Mouse (Mus musculus) MEL (cell line): ENCODE results near the gene Gm26602. TPM values are rescaled to one million over a fixed set of nuclear protein-coding genes. Genes with fewer than 3 reads are reported as not detected.
"Not testable (repeated sequence)": the region's sequence is repeated elsewhere in the genome, so short reads cannot be mapped to it uniquely, and the experiment has no call there.

Experiments
- DNase-seq: peaks from one replicate; pipeline ENCODE4 v3.0.0; 2011; ENCODE audit warnings: low read depth, low spot score
- H3K27ac ChIP-seq: 2 replicates; pipeline ENCODE4 v1.5.1; 2012; ENCODE audit warnings: low read depth, mild to moderate bottlenecking, control low read depth, low read length, moderate library complexity; ENCODE audit not compliant: control insufficient read depth
- H3K27me3 ChIP-seq, 2 experiments: fragments of 150-350 bp in 1 of 2; sonication (generic) in 1 of 2; 2 replicates each; pipeline ENCODE4 v1.6.1; 2012; ENCODE audit warnings: low read length in 2 of 2, mild to moderate bottlenecking in 2 of 2, improper control_type of control experiment in 1 of 2, moderate library complexity in 1 of 2; ENCODE audit not compliant: insufficient read depth in 2 of 2, control insufficient read depth in 1 of 2
- H3K36me3 ChIP-seq, 2 experiments: 2 replicates each; pipeline ENCODE4 v1.6.1; 2012 to 2014; ENCODE audit warnings: low read length in 2 of 2, improper control_type of control experiment in 1 of 2, inconsistent platforms in 1 of 2, mild to moderate bottlenecking in 1 of 2; ENCODE audit not compliant: insufficient read depth in 2 of 2, control insufficient read depth in 1 of 2
- H3K4me1 ChIP-seq, 2 experiments: fragments of 150-350 bp in 1 of 2; sonication (generic) in 1 of 2; 2 replicates each; pipeline ENCODE4 v1.6.1; 2012; ENCODE audit warnings: low read length in 2 of 2, improper control_type of control experiment in 1 of 2, mild to moderate bottlenecking in 1 of 2; ENCODE audit not compliant: insufficient read depth in 2 of 2, control insufficient read depth in 1 of 2
- H3K4me3 ChIP-seq, 2 experiments: fragments of 150-350 bp in 1 of 2; sonication (generic) in 1 of 2; 2 replicates each; pipeline ENCODE4 v1.5.1; 2012; ENCODE audit warnings: low read depth in 2 of 2, low read length in 2 of 2, mild to moderate bottlenecking in 2 of 2, moderate library complexity in 2 of 2, control low read depth in 1 of 2, improper control_type of control experiment in 1 of 2; ENCODE audit not compliant: control insufficient read depth in 1 of 2, insufficient read depth in 1 of 2
- H3K79me2 ChIP-seq: 2 replicates; pipeline ENCODE4 v1.6.1; 2012; ENCODE audit warnings: mild to moderate bottlenecking, low read length, moderate library complexity; ENCODE audit not compliant: control insufficient read depth, poor library complexity, insufficient read depth
- H3K9ac ChIP-seq: 2 replicates; pipeline ENCODE4 v1.6.1; 2012; ENCODE audit warnings: low read depth, mild to moderate bottlenecking, control low read depth, low read length, moderate library complexity; ENCODE audit not compliant: control insufficient read depth, poor library complexity, severe bottlenecking
- H3K9me3 ChIP-seq: fragments of 150-350 bp; sonication (generic); replicated peaks from 2 replicates; pipeline ENCODE4 v1.6.1; 2012; ENCODE audit warnings: mild to moderate bottlenecking, low read length, improper control_type of control experiment, moderate library complexity; ENCODE audit not compliant: insufficient read depth
- BHLHE40 ChIP-seq: IDR thresholded peaks from 2 replicates; pipeline ENCODE4 v1.6.1; 2012; ENCODE audit warnings: low read depth, mild to moderate bottlenecking, inconsistent platforms, low read length, improper control_type of control experiment, borderline replicate concordance
- CHD2 ChIP-seq: IDR thresholded peaks from 2 replicates; pipeline ENCODE4 v1.6.1; 2011; ENCODE audit warnings: low read length, improper control_type of control experiment
- CTCF ChIP-seq, 3 experiments: IDR thresholded peaks in 2 of 3; conservative IDR thresholded peaks in 1 of 3; 2 replicates each; pipeline ENCODE4 v1.5.1; 2011 to 2012; ENCODE audit warnings: low read length in 3 of 3, low read depth in 2 of 3, mild to moderate bottlenecking in 2 of 3, improper control_type of control experiment in 1 of 3, inconsistent platforms in 1 of 3, mixed read lengths in 1 of 3, moderate library complexity in 1 of 3; ENCODE audit not compliant: control insufficient read depth in 1 of 3, insufficient read depth in 1 of 3, poor library complexity in 1 of 3, severe bottlenecking in 1 of 3
- EP300 ChIP-seq, 2 experiments: IDR thresholded peaks; 2 replicates each; pipeline ENCODE4 v1.6.1; 2011; ENCODE audit warnings: improper control_type of control experiment in 2 of 2, low read length in 2 of 2, low read depth in 1 of 2, mild to moderate bottlenecking in 1 of 2
- ETS1 ChIP-seq: IDR thresholded peaks from 2 replicates; pipeline ENCODE4 v1.6.1; 2012; ENCODE audit warnings: low read depth, mild to moderate bottlenecking, inconsistent platforms, low read length, improper control_type of control experiment, moderate library complexity
- GATA1 ChIP-seq: IDR thresholded peaks from 2 replicates; pipeline ENCODE4 v1.6.1; 2011; ENCODE audit warnings: low read depth, low read length, improper control_type of control experiment
- HCFC1 ChIP-seq: IDR thresholded peaks from 2 replicates; pipeline ENCODE4 v1.6.1; 2012; ENCODE audit warnings: low read depth, mild to moderate bottlenecking, inconsistent platforms, low read length, improper control_type of control experiment, moderate library complexity
- KAT2A ChIP-seq: conservative IDR thresholded peaks from 2 replicates; pipeline ENCODE4 v1.6.1; 2012; ENCODE audit warnings: low read depth, low read length, improper control_type of control experiment, inconsistent platforms
- MAX ChIP-seq: IDR thresholded peaks from 2 replicates; pipeline ENCODE4 v1.6.1; 2011; ENCODE audit warnings: low read length, improper control_type of control experiment
- MAZ ChIP-seq: IDR thresholded peaks from 2 replicates; pipeline ENCODE4 v1.6.1; 2012; ENCODE audit warnings: low read depth, mild to moderate bottlenecking, inconsistent platforms, low read length, improper control_type of control experiment
- MXI1 ChIP-seq: IDR thresholded peaks from 2 replicates; pipeline ENCODE4 v1.6.1; 2011; ENCODE audit warnings: mild to moderate bottlenecking, low read depth, low read length, improper control_type of control experiment
- MYC ChIP-seq: IDR thresholded peaks from 2 replicates; pipeline ENCODE4 v1.6.1; 2011; ENCODE audit warnings: low read depth, mild to moderate bottlenecking, low read length, improper control_type of control experiment, moderate library complexity
- NELFE ChIP-seq: IDR thresholded peaks from 2 replicates; pipeline ENCODE4 v1.6.1; 2011; ENCODE audit warnings: low read depth, low read length, improper control_type of control experiment
- POLR2AphosphoS2 ChIP-seq: IDR thresholded peaks from 2 replicates; pipeline ENCODE4 v1.6.1; 2011; ENCODE audit warnings: low read length, improper control_type of control experiment
- RAD21 ChIP-seq: IDR thresholded peaks from 2 replicates; pipeline ENCODE4 v1.6.1; 2011; ENCODE audit warnings: mild to moderate bottlenecking, low read depth, low read length, improper control_type of control experiment
- SIN3A ChIP-seq: IDR thresholded peaks from 2 replicates; pipeline ENCODE4 v1.6.1; 2012; ENCODE audit warnings: low read length, improper control_type of control experiment, inconsistent platforms
- SMC3 ChIP-seq: IDR thresholded peaks from 2 replicates; pipeline ENCODE4 v1.6.1; 2011; ENCODE audit warnings: low read depth, low read length, improper control_type of control experiment
- TBP ChIP-seq: IDR thresholded peaks from 2 replicates; pipeline ENCODE4 v1.8.0; 2011; ENCODE audit warnings: low read depth, low read length, improper control_type of control experiment
- TCF12 ChIP-seq: IDR thresholded peaks from 2 replicates; pipeline ENCODE4 v1.6.1; 2014; ENCODE audit warnings: low read depth, mild to moderate bottlenecking, inconsistent platforms, low read length, improper control_type of control experiment, moderate library complexity
- USF2 ChIP-seq, 2 experiments: IDR thresholded peaks; 2 replicates each; pipeline ENCODE4 v1.6.1; 2011 to 2012; ENCODE audit warnings: improper control_type of control experiment in 2 of 2, low read length in 2 of 2, borderline replicate concordance in 1 of 2, inconsistent platforms in 1 of 2, low read depth in 1 of 2, mild to moderate bottlenecking in 1 of 2; ENCODE audit not compliant: insufficient read depth in 1 of 2
- ZC3H11A ChIP-seq: IDR thresholded peaks from 2 replicates; pipeline ENCODE4 v1.6.1; 2012; ENCODE audit warnings: low read depth, mild to moderate bottlenecking, inconsistent platforms, low read length, improper control_type of control experiment
- ZNF384 ChIP-seq: IDR thresholded peaks from 2 replicates; pipeline ENCODE4 v1.6.1; 2012; ENCODE audit warnings: low read depth, mild to moderate bottlenecking, inconsistent platforms, low read length, improper control_type of control experiment
- polyA plus RNA-seq, 2 experiments: library from polyadenylated mRNA; stranded (reverse) in 1 of 2; unstranded in 1 of 2; fragments of >175 nt in 1 of 2; fragments of >200 nt in 1 of 2; gene quantifications; 2 replicates each; pipeline versions ENCODE4 v1.2.1 to v1.2.4; 2012; ENCODE audit warnings: low replicate concordance in 2 of 2, low read depth in 1 of 2; ENCODE audit not compliant: insufficient read length in 2 of 2, insufficient read depth in 1 of 2, missing spikeins in 1 of 2
- total RNA-seq: library from RNA; depleted of rRNA; stranded (reverse); fragments of 300-350 nt; gene quantifications from 2 replicates; pipeline ENCODE4 v1.2.3, GENCODE M21; 2012

The Gm26602 gene
- total and polyA plus RNA-seq, 3 experiments = 4.5 to 10.2 TPM; not detected in 1

DNA sequence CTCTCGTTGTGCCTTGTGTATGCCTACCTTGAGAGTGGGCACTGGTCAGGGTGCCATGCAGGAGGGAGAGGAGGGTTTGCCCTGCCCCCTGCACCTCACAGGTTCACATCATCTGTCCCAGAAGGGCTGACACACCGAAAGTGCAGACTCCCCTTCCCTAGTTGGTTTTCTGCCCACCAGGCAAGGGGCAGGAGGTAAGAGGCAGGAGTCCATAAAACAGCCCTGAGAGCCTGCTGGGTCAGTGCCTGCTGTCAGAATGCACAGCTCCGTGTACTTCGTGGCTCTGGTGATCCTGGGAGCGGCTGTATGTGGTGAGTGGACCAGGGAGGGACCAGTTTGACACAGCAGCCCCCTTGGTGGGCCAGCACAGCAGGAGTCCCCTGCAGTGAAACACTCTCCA lies 20.0 kb upstream of the Gm26602 start, which contains the start of gene Cfd:
Gene Cfd (plus strand): TSS at position 184 of the 400 bp plus-strand sequence.
- TF ChIP-seq TCF12 = no peak
- no peak for TF ChIP-seq ETS1
- TF ChIP-seq USF2 (IDR thresholded peaks at IDR 0.05; ENCODE audit: borderline replicate concordance in 1 of 2, insufficient read depth in 1 of 2, low read depth in 1 of 2, low read length in 2 of 2) = no peak
- TF ChIP-seq MXI1 = no peak
- TF ChIP-seq CHD2 = no peak
- no peak for TF ChIP-seq BHLHE40
- no peak for TF ChIP-seq HCFC1
- TF ChIP-seq NELFE = no peak
- no peak for TF ChIP-seq POLR2AphosphoS2
- no peak for TF ChIP-seq KAT2A
- no peak for TF ChIP-seq GATA1
- TF ChIP-seq EP300 (IDR thresholded peaks at IDR 0.05; ENCODE audit: low read depth in 1 of 2, low read length in 2 of 2) = no peak
- no peak within 1 kb of the TSS for H3K4me3 ChIP-seq
- H3K4me1 ChIP-seq = no peaks in the 10 kb centered on the region; a peak in 1 of 4 replicates
- no peaks in the 10 kb centered on the region for H3K79me2 ChIP-seq
- no peaks in the 10 kb centered on the region for H3K36me3 ChIP-seq
- no peaks in the 10 kb centered on the region for H3K27me3 ChIP-seq
- no peak within 1 kb of the TSS for H3K27ac ChIP-seq
- no peak within 1 kb of the TSS for H3K9ac ChIP-seq
- H3K9me3 ChIP-seq = no peaks in the 10 kb centered on the region
- DNase-seq = no peak

DNA sequence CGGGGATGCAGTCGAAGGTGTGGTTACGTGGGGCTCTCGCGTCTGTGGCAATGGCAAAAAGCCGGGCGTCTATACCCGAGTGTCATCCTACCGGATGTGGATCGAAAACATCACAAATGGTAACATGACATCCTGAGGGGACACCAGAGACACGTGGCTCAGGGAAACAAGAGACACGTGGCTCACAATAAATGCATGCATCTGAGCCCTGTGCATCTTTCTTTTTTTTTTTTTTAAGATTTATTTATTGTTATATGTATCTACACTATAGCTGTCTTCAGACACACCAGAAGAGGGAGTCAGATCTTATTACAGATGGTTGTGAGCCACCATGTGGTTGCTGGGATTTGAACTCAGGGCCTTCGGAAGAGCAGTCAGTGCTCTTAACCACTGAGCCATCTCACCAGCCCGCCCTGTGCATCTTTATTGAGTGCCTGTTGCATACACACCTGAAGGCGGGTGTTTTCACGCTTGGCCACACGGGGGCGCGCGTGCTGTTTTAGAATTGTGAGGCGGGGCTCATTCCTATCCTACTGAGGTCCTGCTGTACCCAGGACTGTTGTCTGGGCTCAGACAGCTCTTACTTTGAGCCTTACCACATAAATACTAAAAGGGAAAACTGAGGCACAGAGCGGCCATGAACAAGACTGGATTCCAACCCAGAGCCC lies 18.1 kb upstream of the Gm26602 start:
- H3K36me3 ChIP-seq, H3K9me3 ChIP-seq, H3K9ac ChIP-seq, H3K4me3 ChIP-seq, H3K27me3 ChIP-seq, H3K27ac ChIP-seq, H3K79me2 ChIP-seq, H3K4me1 ChIP-seq: not testable (repeated sequence)
- DNase-seq = peak; percentile 84
- TF ChIP-seq ZNF384 (peak; percentile 68), MYC (peak; percentile 78), MAZ (peak; percentile 51; the same call in 1 of the 2 replicates), BHLHE40 (0 out of 2 replicates have a peak, but pooled peaks have one; percentile 8), MXI1 (peak; percentile 49; the same call in 1 of the 2 replicates), TBP (peak; percentile 95), RAD21 (peak; percentile 71), SMC3 (peak; percentile 83), CTCF (IDR thresholded peaks at IDR 0.05 in 2 of 3, conservative IDR thresholded peaks at IDR 0.05 in 1 of 3; ENCODE audit: control insufficient read depth in 1 of 3, insufficient read depth in 1 of 3, low read depth in 2 of 3, low read length in 3 of 3, poor library complexity in 1 of 3, severe bottlenecking in 1 of 3) (peak; percentile 52 to 94 (median 85)), MAX (peak; percentile 26), ZC3H11A (peak; percentile 71), SIN3A (peak; percentile 44; the same call in 1 of the 2 replicates)
